Mouse (Mus musculus) liver, adult 2 months (tissue): ENCODE measurements around the gene Ms4a15.

ENCODE experiments used
- CTCF ChIP-seq: fragments of 200-500 bp; IDR thresholded peaks from 2 replicates; pipeline ENCODE4 v1.5.1; 2011; ENCODE audit warnings: low read depth, low read length, control low read depth
- POLR2A ChIP-seq: fragments of 200-500 bp; IDR thresholded peaks from 2 replicates; pipeline ENCODE4 v1.6.1; 2011; ENCODE audit warnings: low read length, control low read depth; ENCODE audit not compliant: insufficient read depth; ENCODE audit errors: extremely low read depth

GRCm38 (mm10) chr19:10948416-10948815 is 44.6 kb downstream of the Ms4a15 start:
- TF ChIP-seq POLR2A (no peak), CTCF (no peak)
